Mouse (Mus musculus): Measurements from ENCODE around the gene Phldb2. TPM values are rescaled to one million over a fixed set of nuclear protein-coding genes. Genes with fewer than 3 reads are reported as not detected.

Gene Phldb2
- polyA plus RNA-seq, 1 experiment, result 33.0 TPM

GRCm38 (mm10) chr16:45736724-45737123 lies 216.7 kb downstream of the Phldb2 start:
- Histone ChIP-seq H3K79me2 (ENCODE audit: control insufficient read depth, insufficient read depth) (peaks cover 45% of the 10 kb centered on the region), H3K4me3 (ENCODE audit: insufficient read depth, poor library complexity, severe bottlenecking) (no peak overlapping the region), H3ac (ENCODE audit: control insufficient read depth, insufficient read length, low read depth) (no peak overlapping the region), H3K27me3 (ENCODE audit: control insufficient read depth, insufficient read depth, insufficient read length) (no peaks in the 10 kb centered on the region), H3K79me3 (ENCODE audit: low read depth) (peaks cover 29% of the 10 kb centered on the region), H3K36me3 (ENCODE audit: control insufficient read depth, insufficient read depth) (peaks cover 58% of the 10 kb centered on the region)
- TF ChIP-seq MYOG (IDR thresholded peaks at IDR 0.05; ENCODE audit: control insufficient read depth, extremely low read depth, insufficient read length) (no peak), CEBPB (IDR thresholded peaks at IDR 0.05; ENCODE audit: low read depth) (no peak), FOSL1 (IDR thresholded peaks at IDR 0.05; ENCODE audit: insufficient read depth, low read length, poor library complexity, severe bottlenecking) (no peak)

GRCm38 (mm10) chr16:45729163-45729562 lies 224.2 kb downstream of the Phldb2 start:
- Histone ChIP-seq H3ac (ENCODE audit: control insufficient read depth, insufficient read length, low read depth) (no peak overlapping the region), H3K36me3 (ENCODE audit: control insufficient read depth, insufficient read depth) (peaks cover 40% of the 10 kb centered on the region), H3K4me3 (ENCODE audit: insufficient read depth, poor library complexity, severe bottlenecking) (no peak overlapping the region), H3K27me3 (ENCODE audit: control insufficient read depth, insufficient read depth, insufficient read length) (no peaks in the 10 kb centered on the region), H3K79me3 (ENCODE audit: low read depth) (no peaks in the 10 kb centered on the region), H3K79me2 (ENCODE audit: control insufficient read depth, insufficient read depth) (no peaks in the 10 kb centered on the region)
- TF ChIP-seq MAX (IDR thresholded peaks at IDR 0.05) (no peak), FOSL1 (IDR thresholded peaks at IDR 0.05; ENCODE audit: insufficient read depth, low read length, poor library complexity, severe bottlenecking) (no peak), MYOG (IDR thresholded peaks at IDR 0.05; ENCODE audit: control insufficient read depth, extremely low read depth, insufficient read length) (no peak), CEBPB (IDR thresholded peaks at IDR 0.05; ENCODE audit: low read depth) (no peak), CTCF (IDR thresholded peaks at IDR 0.05; ENCODE audit: control insufficient read depth, insufficient read depth, insufficient read length) (no peak), USF1 (IDR thresholded peaks at IDR 0.05; ENCODE audit: low read depth) (no peak)

- no peaks in the 10 kb centered on the region for H3K79me3 ChIP-seq (ENCODE audit: low read depth)
- peaks cover 5% of the 10 kb centered on the region for H3K36me3 ChIP-seq (ENCODE audit: control insufficient read depth, insufficient read depth)
- no peaks in the 10 kb centered on the region for H3K79me2 ChIP-seq (ENCODE audit: control insufficient read depth, insufficient read depth)
- TF ChIP-seq CTCF (IDR thresholded peaks at IDR 0.05; ENCODE audit: control insufficient read depth, insufficient read depth, insufficient read length) (no peak), USF1 (IDR thresholded peaks at IDR 0.05; ENCODE audit: low read depth) (no peak), FOSL1 (IDR thresholded peaks at IDR 0.05; ENCODE audit: insufficient read depth, low read length, poor library complexity, severe bottlenecking) (no peak), CEBPB (IDR thresholded peaks at IDR 0.05; ENCODE audit: low read depth) (no peak), MAX (IDR thresholded peaks at IDR 0.05) (no peak), MYOG (IDR thresholded peaks at IDR 0.05; ENCODE audit: control insufficient read depth, extremely low read depth, insufficient read length) (no peak), MYOD1 (IDR thresholded peaks at IDR 0.05; ENCODE audit: control insufficient read depth, insufficient read length, low read depth) (no peak)
- no peak overlapping the region for H3K4me3 ChIP-seq (ENCODE audit: insufficient read depth, poor library complexity, severe bottlenecking)
- H3ac ChIP-seq (ENCODE audit: control insufficient read depth, insufficient read length, low read depth), result no peak overlapping the region
- no peaks in the 10 kb centered on the region for H3K27me3 ChIP-seq (ENCODE audit: control insufficient read depth, insufficient read depth, insufficient read length)
Observed at GRCm38 (mm10) chr16:45724742-45725102, 228.7 kb downstream of the Phldb2 start.

DNA sequence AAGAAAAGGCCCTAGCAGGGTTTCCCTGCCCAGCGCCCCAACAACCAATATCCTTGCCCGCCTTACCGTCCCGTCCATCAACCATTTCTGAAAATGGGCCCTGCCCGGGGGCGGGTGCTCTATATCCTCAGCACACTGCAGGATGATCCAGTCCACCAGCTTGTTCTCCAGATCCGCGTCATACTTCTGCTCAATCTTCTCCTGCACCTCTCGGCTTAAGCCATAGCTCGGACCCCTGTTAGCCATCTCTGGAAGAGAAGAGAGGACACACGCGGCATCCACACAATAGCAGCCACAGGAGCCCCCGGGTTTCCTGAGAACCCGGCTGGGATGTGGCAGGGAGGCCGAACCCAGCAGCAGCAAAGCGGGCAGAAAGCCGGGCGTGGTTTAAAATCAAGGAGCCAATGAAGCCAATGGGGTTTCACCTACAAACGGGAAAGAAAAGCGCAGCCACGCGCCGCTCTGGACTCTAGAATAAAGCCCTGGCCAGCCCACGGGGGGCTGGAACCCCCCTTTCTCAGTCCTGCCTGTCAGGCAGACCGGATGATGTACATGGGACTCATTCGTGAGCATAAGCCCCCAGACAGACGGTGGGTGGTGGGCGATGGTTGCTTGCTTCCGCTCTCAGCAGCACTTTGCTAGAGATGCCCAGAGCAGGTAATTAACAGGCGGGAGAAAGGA lies 229.2 kb downstream of the Phldb2 start, which contains the start of gene Tagln3:
TSS of gene Tagln3 (minus strand) at position 548 of the 681 bp plus-strand sequence.
- Histone ChIP-seq H3ac (ENCODE audit: control insufficient read depth, insufficient read length, low read depth) (no peak within 1 kb of the TSS), H3K27me3 (ENCODE audit: control insufficient read depth, insufficient read depth, insufficient read length) (no peaks in the 10 kb centered on the region), H3K79me3 (ENCODE audit: low read depth) (no peaks in the 10 kb centered on the region), H3K4me3 (ENCODE audit: insufficient read depth, poor library complexity, severe bottlenecking) (no peak within 1 kb of the TSS), H3K79me2 (ENCODE audit: control insufficient read depth, insufficient read depth) (no peaks in the 10 kb centered on the region), H3K36me3 (ENCODE audit: control insufficient read depth, insufficient read depth) (no peaks in the 10 kb centered on the region)
- TF ChIP-seq FOSL1 (IDR thresholded peaks at IDR 0.05; ENCODE audit: insufficient read depth, low read length, poor library complexity, severe bottlenecking) (no peak), CTCF (IDR thresholded peaks at IDR 0.05; ENCODE audit: control insufficient read depth, insufficient read depth, insufficient read length) (no peak)

DNA sequence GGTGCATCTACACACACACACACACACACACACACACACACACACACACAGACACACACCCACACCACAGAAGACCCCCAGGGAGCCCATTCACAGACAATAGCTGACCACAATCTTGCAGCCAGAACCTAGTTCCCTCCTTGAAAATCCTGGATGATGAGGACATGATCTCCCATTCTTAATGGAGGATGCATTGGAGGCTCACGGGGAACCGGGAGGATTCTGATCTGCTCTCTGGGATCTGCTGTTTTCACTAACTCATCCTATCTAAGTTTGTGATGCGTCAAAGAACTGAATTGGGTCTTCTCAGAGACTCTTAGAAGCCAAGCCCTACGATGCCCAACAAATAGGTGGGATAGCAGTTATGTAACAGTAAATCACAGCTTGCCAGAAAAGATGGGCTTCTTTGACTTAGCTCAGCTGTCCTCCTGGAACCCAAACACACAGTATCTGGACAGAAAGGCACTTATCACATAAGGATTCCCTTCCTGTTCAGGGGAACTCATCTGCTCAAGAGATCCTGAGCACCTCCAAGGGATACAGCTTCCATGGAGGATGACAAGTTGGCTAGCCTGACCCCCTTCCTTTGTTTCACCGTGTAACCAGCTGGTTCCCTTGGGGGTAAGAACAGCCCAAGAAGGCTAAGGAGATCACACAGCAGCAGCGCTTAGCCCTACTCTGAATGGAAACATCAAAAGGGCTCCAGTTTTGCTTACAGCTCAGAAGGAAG lies 230.1 kb downstream of the Phldb2 start:
- H3K27me3 ChIP-seq (ENCODE audit: control insufficient read depth, insufficient read depth, insufficient read length), result no peaks in the 10 kb centered on the region
- H3ac ChIP-seq (ENCODE audit: control insufficient read depth, insufficient read length, low read depth), result no peak overlapping the region

DNA sequence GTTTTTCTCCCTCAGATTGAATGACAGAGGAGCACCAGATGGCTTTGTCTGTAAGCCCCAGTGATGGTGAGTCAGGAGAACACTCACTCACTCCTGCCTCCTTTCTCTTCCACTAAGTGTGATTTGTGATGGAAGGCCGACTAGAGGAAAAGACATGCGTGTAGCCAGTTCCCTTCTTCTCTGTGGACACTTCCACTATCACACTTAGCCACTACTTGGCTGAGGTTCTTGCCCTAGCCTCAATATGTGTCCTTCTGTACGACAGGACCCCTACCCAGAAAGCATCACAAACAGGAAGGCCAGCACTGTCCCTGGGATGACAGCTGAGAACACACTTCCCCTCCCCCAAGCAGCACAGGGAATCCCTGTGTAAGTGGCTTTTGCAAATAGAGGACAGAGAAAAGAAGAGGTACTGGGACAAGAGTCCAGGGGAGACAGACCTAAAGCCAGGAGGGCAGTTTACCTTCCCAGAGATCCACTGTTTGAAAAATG lies 230.9 kb downstream of the Phldb2 start:
- H3K79me3 ChIP-seq (ENCODE audit: low read depth), result no peaks in the 10 kb centered on the region
- H3ac ChIP-seq (ENCODE audit: control insufficient read depth, insufficient read length, low read depth), result no peak overlapping the region
- TF ChIP-seq USF1 (IDR thresholded peaks at IDR 0.05; ENCODE audit: low read depth), result no peak
- no peak for TF ChIP-seq MYOD1 (IDR thresholded peaks at IDR 0.05; ENCODE audit: control insufficient read depth, insufficient read length, low read depth)
- no peak for TF ChIP-seq CEBPB (IDR thresholded peaks at IDR 0.05; ENCODE audit: low read depth)
- no peak for TF ChIP-seq MYOG (IDR thresholded peaks at IDR 0.05; ENCODE audit: control insufficient read depth, extremely low read depth, insufficient read length)
- TF ChIP-seq CTCF (IDR thresholded peaks at IDR 0.05; ENCODE audit: control insufficient read depth, insufficient read depth, insufficient read length), result no peak
- TF ChIP-seq MAX (IDR thresholded peaks at IDR 0.05), result no peak
- TF ChIP-seq FOSL1 (IDR thresholded peaks at IDR 0.05; ENCODE audit: insufficient read depth, low read length, poor library complexity, severe bottlenecking), result no peak
- H3K4me3 ChIP-seq (ENCODE audit: insufficient read depth, poor library complexity, severe bottlenecking), result no peak overlapping the region
- H3K36me3 ChIP-seq (ENCODE audit: control insufficient read depth, insufficient read depth), result no peaks in the 10 kb centered on the region
- H3K27me3 ChIP-seq (ENCODE audit: control insufficient read depth, insufficient read depth, insufficient read length), result no peaks in the 10 kb centered on the region
- no peaks in the 10 kb centered on the region for H3K79me2 ChIP-seq (ENCODE audit: control insufficient read depth, insufficient read depth)

More for the DNA sequence above, 230.1 kb downstream of the Phldb2 start:
- TF ChIP-seq MYOD1 (IDR thresholded peaks at IDR 0.05; ENCODE audit: control insufficient read depth, insufficient read length, low read depth) (no peak), CEBPB (IDR thresholded peaks at IDR 0.05; ENCODE audit: low read depth) (no peak)
- no peaks in the 10 kb centered on the region for H3K36me3 ChIP-seq (ENCODE audit: control insufficient read depth, insufficient read depth)
- H3K4me3 ChIP-seq (ENCODE audit: insufficient read depth, poor library complexity, severe bottlenecking), result no peak overlapping the region
- H3K79me3 ChIP-seq (ENCODE audit: low read depth), result no peaks in the 10 kb centered on the region
- no peaks in the 10 kb centered on the region for H3K79me2 ChIP-seq (ENCODE audit: control insufficient read depth, insufficient read depth)
